Mouse (Mus musculus) intestine, embryonic 14.5 days (tissue): ENCODE measurements at regions not wholly inside any gene's neighbourhood (a gene's known extent, or its start where the extent isn't known, plus 50 kb on each side); places are given as distances from the start of the nearest gene placed in this dataset.

Source experiments
- ATAC-seq: fragments of 200-750 bp; cut with Nextera tagmentation; replicated peaks from 2 replicates; pipeline ENCODE4 v1.8.0; 2017; ENCODE audit warnings: low read depth, moderate number of reproducible peaks, moderate TSS enrichment, moderate library complexity; ENCODE audit not compliant: low FRiP score, low TSS enrichment
- DNase-seq: peaks from one replicate; pipeline ENCODE4 v3.0.0-alpha.2; 2018; ENCODE audit warnings: low spot score
- H3K27ac ChIP-seq: fragments of 300-500 bp; sonication (generic); 2 replicates; pipeline ENCODE4 v1.5.1; 2014; ENCODE audit warnings: low read depth, mild to moderate bottlenecking, control low read depth
- H3K27me3 ChIP-seq: fragments of 300-500 bp; sonication (generic); replicated peaks from 2 replicates; pipeline ENCODE4 v1.6.1; 2014; ENCODE audit warnings: low read length, control low read depth; ENCODE audit not compliant: control insufficient read depth, insufficient read depth
- H3K36me3 ChIP-seq: fragments of 300-500 bp; sonication (generic); 2 replicates; pipeline ENCODE4 v1.6.1; 2014; ENCODE audit warnings: low read length, control low read depth; ENCODE audit not compliant: control insufficient read depth, insufficient read depth
- H3K4me1 ChIP-seq: fragments of 300-500 bp; sonication (generic); replicated peaks from 2 replicates; pipeline ENCODE4 v1.6.1; 2014; ENCODE audit warnings: low read length, control low read depth, mixed read lengths; ENCODE audit not compliant: control insufficient read depth, insufficient read depth
- H3K4me2 ChIP-seq: fragments of 300-500 bp; sonication (generic); 2 replicates; pipeline ENCODE4 v1.6.1; 2014; ENCODE audit warnings: low read length
- H3K4me3 ChIP-seq: fragments of 300-500 bp; sonication (generic); 2 replicates; pipeline ENCODE4 v1.5.1; 2014; ENCODE audit warnings: low read depth, low read length, control low read depth, mixed read lengths
- H3K9ac ChIP-seq: fragments of 300-500 bp; sonication (generic); 2 replicates; pipeline ENCODE4 v1.6.1; 2014; ENCODE audit warnings: mild to moderate bottlenecking, low read length
- H3K9me3 ChIP-seq: fragments of 300-500 bp; sonication (generic); 2 replicates; pipeline ENCODE4 v1.6.1; 2016; ENCODE audit warnings: low read length, control low read depth; ENCODE audit not compliant: control insufficient read depth
- WGBS: fragments of 180-500 bp; shearing (Covaris S2); extraction: QIAGEN DNeasy Blood & Tissue Kit; methylation state at CpG from one replicate; pipeline ENCODE4 v1.1.7; 2014; 5-methylcytosine and 5-hydroxymethylcytosine counted together

DNA sequence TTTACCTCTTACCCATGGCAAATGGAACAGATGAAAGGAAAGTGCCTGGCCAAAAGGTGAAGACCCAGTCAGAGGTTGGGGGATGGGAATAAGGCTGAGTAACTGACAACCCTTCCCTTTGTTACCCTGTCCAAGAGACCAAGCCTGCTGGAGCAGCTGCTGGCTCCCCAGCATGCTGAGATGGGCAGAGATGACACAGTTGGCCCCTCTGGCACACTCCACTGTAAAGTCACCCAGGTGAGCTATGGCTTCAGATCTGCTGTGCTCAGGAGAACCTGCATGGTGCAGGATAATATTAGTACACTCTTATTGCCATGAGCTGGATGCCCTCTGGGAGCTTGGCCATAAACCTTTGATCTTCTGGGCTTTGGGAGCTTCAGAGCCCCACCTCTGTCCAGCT, 100.3 kb downstream of the Cbln1 start:
- H3K4me1 ChIP-seq, result no peaks in the 10 kb centered on the region
- no peak overlapping the region for H3K9ac ChIP-seq
- no peak overlapping the region for H3K4me3 ChIP-seq
- no peaks in the 10 kb centered on the region for H3K9me3 ChIP-seq
- DNase-seq, result no peak
- no peak for ATAC-seq
- no peak overlapping the region for H3K27ac ChIP-seq
- H3K36me3 ChIP-seq, result no peaks in the 10 kb centered on the region
- H3K4me2 ChIP-seq, result no peak overlapping the region
- H3K27me3 ChIP-seq, result no peaks in the 10 kb centered on the region

DNA sequence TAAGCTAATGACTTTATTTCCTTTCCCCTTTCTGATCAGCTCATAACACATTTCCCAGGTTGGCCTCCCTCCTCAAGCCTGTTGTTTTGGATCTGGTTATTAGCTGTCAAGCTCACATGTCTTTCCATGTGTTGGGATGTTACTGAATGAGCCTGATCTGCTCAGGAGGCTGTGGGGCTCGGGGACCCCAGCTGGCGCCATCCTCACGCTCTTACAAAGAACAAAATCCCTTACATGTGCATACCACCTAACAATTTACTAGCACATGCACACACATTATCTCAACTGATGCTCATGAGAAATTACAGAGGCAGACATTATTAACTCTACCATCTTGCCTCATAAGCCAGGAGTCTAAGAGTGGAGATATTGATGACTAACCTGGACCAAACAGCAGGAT, 102.2 kb downstream of the Cbln1 start:
- Histone ChIP-seq H3K27ac (no peak overlapping the region), H3K36me3 (no peaks in the 10 kb centered on the region), H3K9ac (no peak overlapping the region), H3K4me3 (no peak overlapping the region), H3K4me1 (no peaks in the 10 kb centered on the region), H3K9me3 (no peaks in the 10 kb centered on the region), H3K27me3 (no peaks in the 10 kb centered on the region), H3K4me2 (no peak overlapping the region)
- DNase-seq, result no peak
- 90% methylated on average over 3 of the region's 3 CpGs for WGBS
- no peak for ATAC-seq

DNA sequence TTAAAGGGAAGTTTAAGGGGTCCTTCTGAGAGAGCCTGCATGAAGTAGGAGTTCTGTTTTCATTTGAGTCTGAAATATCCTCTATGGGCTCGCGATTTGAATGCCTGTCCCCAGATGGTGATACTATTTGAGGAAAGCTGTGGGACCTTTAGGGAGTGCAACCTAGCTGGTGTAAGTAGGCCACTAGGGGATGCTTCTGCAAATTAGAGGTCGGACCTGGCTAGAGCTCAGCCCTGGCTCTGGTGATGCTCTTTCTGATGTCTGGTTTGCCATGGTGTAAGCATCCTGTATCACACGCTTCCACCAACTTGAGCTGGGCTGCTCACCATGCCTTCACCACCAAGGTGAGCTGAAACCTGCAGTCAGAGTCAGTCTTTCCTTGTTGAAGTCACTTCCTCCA, 121.9 kb downstream of the Cbln1 start:
- Histone ChIP-seq H3K4me3 (no peak overlapping the region), H3K27ac (no peak overlapping the region), H3K4me2 (no peak overlapping the region), H3K9ac (no peak overlapping the region), H3K27me3 (no peaks in the 10 kb centered on the region), H3K36me3 (no peaks in the 10 kb centered on the region), H3K9me3 (no peaks in the 10 kb centered on the region), H3K4me1 (no peaks in the 10 kb centered on the region)
- ATAC-seq (no peak), DNase-seq (no peak)
- 74% methylated on average over 4 of the region's 4 CpGs for WGBS

DNA sequence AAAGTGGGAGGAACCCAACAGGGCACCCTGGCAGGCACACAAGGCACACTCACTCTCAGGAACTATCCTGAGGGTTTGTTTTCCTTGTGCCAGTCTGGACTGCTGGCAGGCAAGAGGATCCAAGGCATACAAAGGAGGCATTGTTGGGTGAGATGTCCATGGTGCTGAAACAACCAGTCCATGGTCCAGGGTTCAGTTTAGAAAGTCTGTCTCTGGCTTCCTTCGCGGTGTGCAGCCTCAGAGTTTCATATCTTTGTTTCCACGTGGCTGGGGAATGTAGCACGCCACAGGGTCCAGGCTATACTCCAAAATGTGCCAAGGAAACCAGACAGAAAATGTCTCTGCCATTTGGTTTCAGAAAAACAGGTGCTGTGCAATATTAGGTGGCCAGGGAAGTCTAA, 122.6 kb downstream of the Cbln1 start:
- Histone ChIP-seq H3K36me3 (no peaks in the 10 kb centered on the region), H3K4me3 (no peak overlapping the region), H3K27me3 (no peaks in the 10 kb centered on the region), H3K4me2 (no peak overlapping the region), H3K27ac (no peak overlapping the region), H3K9ac (no peak overlapping the region), H3K9me3 (no peaks in the 10 kb centered on the region), H3K4me1 (no peaks in the 10 kb centered on the region)
- DNase-seq, result peak; percentile 53
- no peak for ATAC-seq
- 44% methylated on average over 4 of the region's 4 CpGs for WGBS

DNA sequence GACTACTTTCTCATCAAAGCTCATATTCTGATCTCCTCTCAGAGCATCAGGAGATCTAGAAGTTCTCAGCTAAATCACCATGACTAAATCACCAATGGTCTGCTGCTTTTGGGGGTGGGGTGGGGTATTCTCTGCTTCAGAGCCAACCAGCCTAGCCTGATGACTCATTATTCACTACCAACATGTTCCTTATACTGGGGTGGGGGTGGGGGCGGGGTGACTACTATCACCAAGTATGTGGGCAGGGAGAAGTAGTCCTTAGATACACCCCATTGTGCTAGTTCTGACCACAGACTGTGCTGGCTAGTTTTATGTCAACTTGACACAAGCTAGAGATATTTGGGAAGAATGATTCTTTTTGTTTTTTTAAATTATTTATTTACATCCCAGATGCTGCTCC, 143.0 kb downstream of the Cbln1 start:
- no peak overlapping the region for H3K27ac ChIP-seq
- no peak overlapping the region for H3K9ac ChIP-seq
- H3K27me3 ChIP-seq, result no peaks in the 10 kb centered on the region
- H3K4me3 ChIP-seq, result no peak overlapping the region
- no peaks in the 10 kb centered on the region for H3K36me3 ChIP-seq
- ATAC-seq (no peak), DNase-seq (no peak)
- H3K4me2 ChIP-seq, result no peak overlapping the region
- no peaks in the 10 kb centered on the region for H3K4me1 ChIP-seq
- 73% methylated on average over 1 of the region's 1 CpGs for WGBS
- H3K9me3 ChIP-seq, result no peaks in the 10 kb centered on the region

DNA sequence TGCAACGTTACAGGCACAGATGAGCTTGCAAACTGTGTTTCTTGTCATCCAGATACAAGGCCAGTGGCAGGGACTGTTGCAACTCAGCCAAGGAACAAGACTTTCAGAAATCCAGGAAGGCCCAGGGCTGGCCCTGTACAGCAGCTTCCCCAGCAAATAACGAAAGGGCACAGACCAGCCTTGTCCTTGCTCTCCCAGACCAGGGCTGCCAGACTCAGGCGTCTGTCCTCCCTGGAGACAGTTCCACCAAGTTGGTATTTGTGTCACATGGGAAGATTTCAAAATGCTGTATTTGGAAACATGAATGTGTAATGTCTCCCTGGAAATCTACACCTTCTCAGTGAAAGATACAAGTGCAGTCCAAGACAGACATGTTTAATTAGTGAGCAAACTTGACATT, 157.8 kb downstream of the Cbln1 start:
- Histone ChIP-seq H3K36me3 (no peaks in the 10 kb centered on the region), H3K4me1 (peaks cover 5% of the 10 kb centered on the region; the same call in 1 of the 2 replicates), H3K9me3 (no peaks in the 10 kb centered on the region), H3K27me3 (no peaks in the 10 kb centered on the region), H3K27ac (no peak overlapping the region), H3K9ac (no peak overlapping the region), H3K4me3 (no peak overlapping the region), H3K4me2 (no peak overlapping the region)
- DNase-seq (no peak), ATAC-seq (no peak)
- 45% methylated on average over 3 of the region's 3 CpGs for WGBS

DNA sequence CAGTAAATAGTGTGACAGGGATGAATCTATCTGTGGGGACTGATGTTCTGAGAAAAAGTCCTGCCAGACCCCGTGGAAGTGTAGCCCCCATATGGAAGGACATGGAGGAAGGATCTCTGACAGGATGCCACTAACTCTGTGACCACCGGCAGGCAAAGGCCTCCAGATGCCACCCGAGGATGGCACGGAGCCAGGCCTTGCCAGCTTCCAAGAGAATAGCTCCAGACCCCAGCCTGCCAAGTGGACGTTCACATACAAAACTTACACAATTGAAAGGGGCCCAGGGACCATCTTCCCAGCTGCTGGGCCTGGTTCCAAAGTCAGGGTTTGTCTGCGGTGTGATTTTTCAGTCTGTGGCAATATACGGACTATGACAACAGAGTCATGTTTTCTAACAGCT, 161.1 kb downstream of the Cbln1 start:
- Histone ChIP-seq H3K27me3 (no peaks in the 10 kb centered on the region), H3K4me3 (no peak overlapping the region), H3K4me1 (peaks cover 5% of the 10 kb centered on the region; the same call in 1 of the 2 replicates), H3K27ac (no peak overlapping the region), H3K9me3 (no peaks in the 10 kb centered on the region), H3K9ac (no peak overlapping the region), H3K36me3 (no peaks in the 10 kb centered on the region), H3K4me2 (no peak overlapping the region)
- WGBS, result 81% methylated on average over 7 of the region's 7 CpGs
- ATAC-seq (no peak), DNase-seq (no peak)

DNA sequence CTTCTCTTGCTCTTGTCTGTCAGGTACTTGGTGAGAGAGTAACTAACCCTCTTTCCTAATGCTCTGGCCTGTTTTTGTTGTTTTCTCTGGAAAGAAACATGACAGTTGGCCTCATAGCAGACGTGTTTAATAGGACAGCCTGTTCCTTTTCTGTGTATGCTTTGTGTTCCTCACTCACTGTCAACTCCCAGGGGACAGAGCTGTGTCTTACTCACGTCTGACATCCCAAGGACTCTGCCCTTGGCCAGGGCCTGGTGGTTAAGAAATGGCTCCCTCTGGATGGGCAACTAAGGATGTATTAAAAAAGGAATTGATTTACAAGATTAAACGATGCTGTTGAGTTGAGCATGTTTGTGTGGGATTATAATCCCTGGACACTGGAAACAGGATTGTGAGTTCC, 164.1 kb downstream of the Cbln1 start:
- WGBS, result 69% methylated on average over 3 of the region's 3 CpGs
- no peak for ATAC-seq

DNA sequence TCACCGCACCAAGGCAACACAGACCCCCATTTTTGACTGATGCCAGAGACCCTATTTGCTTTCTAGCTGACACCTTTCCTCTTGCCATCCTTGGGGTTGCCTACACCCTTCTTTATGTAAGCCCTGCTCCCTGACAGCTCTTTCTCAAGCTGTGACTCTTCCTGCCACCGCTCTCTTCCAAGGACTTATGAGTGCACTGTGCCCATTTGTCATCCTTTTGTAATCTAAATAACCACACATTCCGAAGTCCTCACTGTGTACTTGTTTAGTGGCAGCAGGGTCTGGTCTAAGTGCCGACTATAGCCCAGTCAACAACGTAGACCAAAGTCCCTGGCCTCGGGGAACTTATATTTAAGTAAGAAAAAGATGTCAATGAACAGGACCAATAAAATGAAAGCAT, 167.4 kb downstream of the Cbln1 start:
- Histone ChIP-seq H3K36me3 (no peaks in the 10 kb centered on the region), H3K9me3 (no peaks in the 10 kb centered on the region), H3K27me3 (no peaks in the 10 kb centered on the region), H3K4me2 (no peak overlapping the region), H3K4me1 (no peaks in the 10 kb centered on the region), H3K4me3 (no peak overlapping the region), H3K9ac (no peak overlapping the region), H3K27ac (no peak overlapping the region)
- DNase-seq (no peak), ATAC-seq (no peak)
- 73% methylated on average over 6 of the region's 6 CpGs for whole genome bisulfite sequencing

More for the DNA sequence above, 164.1 kb downstream of the Cbln1 start:
- H3K27me3 ChIP-seq, result no peaks in the 10 kb centered on the region
- H3K9me3 ChIP-seq, result no peaks in the 10 kb centered on the region
- H3K9ac ChIP-seq, result no peak overlapping the region
- H3K27ac ChIP-seq, result no peak overlapping the region
- H3K36me3 ChIP-seq, result no peaks in the 10 kb centered on the region
- no peak for DNase-seq
- no peaks in the 10 kb centered on the region for H3K4me1 ChIP-seq
- H3K4me3 ChIP-seq, result no peak overlapping the region
- H3K4me2 ChIP-seq, result no peak overlapping the region
